Mouse (Mus musculus) hindbrain, embryonic 11.5 days (tissue): ENCODE data around the gene 1700021F05Rik. TPM values are rescaled to one million over a fixed set of nuclear protein-coding genes. Genes with fewer than 3 reads are reported as not detected.
A peak's percentile ranks its signal among the peaks of the same experiment; 100 is the strongest.

Experiments used
- ATAC-seq: fragments of 200-750 bp; cut with Nextera tagmentation; 2 replicates; pipeline ENCODE4 v1.8.0; 2017; ENCODE audit warnings: mild to moderate bottlenecking, moderate TSS enrichment, moderate library complexity; ENCODE audit not compliant: low FRiP score
- DNase-seq: peaks from one replicate; pipeline ENCODE4 v3.0.0-alpha.2; 2015; ENCODE audit warnings: low spot score
- H3K27ac ChIP-seq: fragments of 300-500 bp; sonication (generic); 2 replicates; pipeline ENCODE4 v1.5.1; 2014; ENCODE audit warnings: mild to moderate bottlenecking, low read depth, low read length
- H3K27me3 ChIP-seq: fragments of 300-500 bp; sonication (generic); 2 replicates; pipeline ENCODE4 v1.6.1; 2014; ENCODE audit warnings: mild to moderate bottlenecking, low read length, moderate library complexity, mixed read lengths; ENCODE audit not compliant: control insufficient read depth, insufficient read depth
- H3K36me3 ChIP-seq: fragments of 300-500 bp; sonication (generic); 2 replicates; pipeline ENCODE4 v1.6.1; 2014; ENCODE audit warnings: mild to moderate bottlenecking, low read length, moderate library complexity, mixed read lengths; ENCODE audit not compliant: control insufficient read depth, insufficient read depth
- H3K4me1 ChIP-seq: fragments of 300-500 bp; sonication (generic); replicated peaks from 2 replicates; pipeline ENCODE4 v1.6.1; 2014; ENCODE audit warnings: low read length, mixed read lengths; ENCODE audit not compliant: control insufficient read depth, insufficient read depth
- H3K4me2 ChIP-seq: fragments of 300-500 bp; sonication (generic); replicated peaks from 2 replicates; pipeline ENCODE4 v1.6.1; 2014; ENCODE audit warnings: mild to moderate bottlenecking, low read depth, low read length
- H3K4me3 ChIP-seq: fragments of 300-500 bp; sonication (generic); 2 replicates; pipeline ENCODE4 v1.5.1; 2014; ENCODE audit warnings: low read depth, low read length
- H3K9ac ChIP-seq: fragments of 300-500 bp; sonication (generic); 2 replicates; pipeline ENCODE4 v1.6.1; 2014; ENCODE audit warnings: low read depth, low read length
- H3K9me3 ChIP-seq: fragments of 300-500 bp; sonication (generic); 2 replicates; pipeline ENCODE4 v1.6.1; 2016; ENCODE audit warnings: low read length; ENCODE audit not compliant: control insufficient read depth
- WGBS: fragments of 180-500 bp; shearing (Covaris S2); extraction: QIAGEN DNeasy Blood & Tissue Kit; methylation state at CpG from one replicate; pipeline ENCODE4 v1.1.7; 2014; 5-methylcytosine and 5-hydroxymethylcytosine counted together
- polyA plus RNA-seq: library from polyadenylated mRNA; unstranded; fragments of >200 nt; fragmentation: Nextera tagmentation; extraction: Ambion mirVana; gene quantifications from 2 replicates; pipeline ENCODE4 v1.2.1, GENCODE M21; 2014

Gene 1700021F05Rik
- polyA plus RNA-seq, 1 experiment from 2014 or later = 76.2 TPM

GRCm38 (mm10) chr10:43482021-43482420 is 58.8 kb downstream of the 1700021F05Rik start:
- no peak overlapping the region for H3K4me3 ChIP-seq
- H3K27me3 ChIP-seq = no peaks in the 10 kb centered on the region
- H3K27ac ChIP-seq = no peak overlapping the region
- no peak for ATAC-seq
- no peak overlapping the region for H3K9ac ChIP-seq
- DNase-seq = no peak
- 88% methylated on average over 5 of the region's 5 CpGs for WGBS
- no peaks in the 10 kb centered on the region for H3K9me3 ChIP-seq
- no peaks in the 10 kb centered on the region; the same call in 1 of the 2 replicates for H3K4me1 ChIP-seq
- H3K4me2 ChIP-seq = no peak overlapping the region
- no peaks in the 10 kb centered on the region for H3K36me3 ChIP-seq

DNA sequence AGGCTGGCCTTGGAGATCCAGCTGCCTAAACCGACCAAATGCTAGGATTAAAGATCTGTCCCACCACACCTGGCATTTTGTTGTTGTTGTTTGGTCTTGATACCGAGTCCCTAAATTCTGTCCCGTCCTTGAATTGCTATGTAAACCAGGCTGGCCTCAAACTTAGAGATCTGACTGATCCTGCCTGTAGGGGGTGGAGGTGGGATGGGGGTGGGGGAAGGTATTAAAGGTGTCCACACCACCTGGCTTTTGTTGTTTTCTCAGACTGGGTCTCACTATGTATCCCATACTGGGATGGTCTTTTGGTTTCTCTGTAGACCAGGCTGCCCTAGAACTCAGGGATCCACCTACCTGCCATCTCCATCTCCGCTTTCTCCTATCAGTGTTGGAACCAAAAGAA is 59.6 kb downstream of the 1700021F05Rik start:
- no peak overlapping the region for H3K27ac ChIP-seq
- H3K4me3 ChIP-seq = no peak overlapping the region
- H3K4me2 ChIP-seq = no peak overlapping the region
- H3K36me3 ChIP-seq = no peaks in the 10 kb centered on the region
- H3K9me3 ChIP-seq = no peaks in the 10 kb centered on the region
- DNase-seq = no peak
- ATAC-seq = no peak
- H3K27me3 ChIP-seq = no peaks in the 10 kb centered on the region
- no peaks in the 10 kb centered on the region; the same call in 1 of the 2 replicates for H3K4me1 ChIP-seq
- no peak overlapping the region for H3K9ac ChIP-seq
- 36% methylated on average over 4 of the region's 4 CpGs for WGBS

GRCm38 (mm10) chr10:43480227-43480849 is 60.5 kb downstream of the 1700021F05Rik start:
- WGBS = 3% methylated on average over 13 of the region's 13 CpGs
- ATAC-seq = no peak
- H3K4me1 ChIP-seq = no peaks in the 10 kb centered on the region; the same call in 1 of the 2 replicates

GRCm38 (mm10) chr10:43479436-43480157 is 61.2 kb downstream of the 1700021F05Rik start:
- H3K4me3 ChIP-seq = peak overlapping the region; percentile 85
- under 1% methylated on average over 34 of the region's 103 CpGs for WGBS
- H3K36me3 ChIP-seq = no peaks in the 10 kb centered on the region
- ATAC-seq = peak; percentile 74
- no peaks in the 10 kb centered on the region for H3K27me3 ChIP-seq
- H3K27ac ChIP-seq = peak overlapping the region; percentile 99
- no peaks in the 10 kb centered on the region; the same call in 1 of the 2 replicates for H3K4me1 ChIP-seq
- H3K9me3 ChIP-seq = no peaks in the 10 kb centered on the region
- H3K9ac ChIP-seq = peak overlapping the region; percentile 99
- peak overlapping the region; percentile 98 for H3K4me2 ChIP-seq
- DNase-seq = peak; percentile 91

More at GRCm38 (mm10) chr10:43480227-43480849, 60.5 kb downstream of the 1700021F05Rik start:
- Histone ChIP-seq H3K9ac (peak overlapping the region; percentile 99), H3K27me3 (no peaks in the 10 kb centered on the region), H3K4me2 (peak overlapping the region; percentile 98), H3K4me3 (peak overlapping the region; percentile 85), H3K9me3 (no peaks in the 10 kb centered on the region), H3K27ac (no peak overlapping the region), H3K36me3 (no peaks in the 10 kb centered on the region)
- peak; percentile 31 for DNase-seq

GRCm38 (mm10) chr10:43478751-43479435 is 61.9 kb downstream of the 1700021F05Rik start, which contains the start of gene Bend3:
Gene Bend3, plus strand, starts transcription at chr10:43478831.
- H3K27ac ChIP-seq = peak within 1 kb of the TSS; percentile 99
- WGBS = under 1% methylated on average over 28 of the region's 101 CpGs
- H3K4me3 ChIP-seq = peak within 1 kb of the TSS; percentile 85
- no peaks in the 10 kb centered on the region for H3K9me3 ChIP-seq
- peak within 1 kb of the TSS; percentile 99 for H3K9ac ChIP-seq
- H3K4me2 ChIP-seq = peak within 1 kb of the TSS; percentile 98
- H3K27me3 ChIP-seq = no peaks in the 10 kb centered on the region
- no peaks in the 10 kb centered on the region for H3K36me3 ChIP-seq
- DNase-seq (peak; percentile 79), ATAC-seq (peak; percentile 60)
- H3K4me1 ChIP-seq = no peaks in the 10 kb centered on the region; the same call in 1 of the 2 replicates

DNA sequence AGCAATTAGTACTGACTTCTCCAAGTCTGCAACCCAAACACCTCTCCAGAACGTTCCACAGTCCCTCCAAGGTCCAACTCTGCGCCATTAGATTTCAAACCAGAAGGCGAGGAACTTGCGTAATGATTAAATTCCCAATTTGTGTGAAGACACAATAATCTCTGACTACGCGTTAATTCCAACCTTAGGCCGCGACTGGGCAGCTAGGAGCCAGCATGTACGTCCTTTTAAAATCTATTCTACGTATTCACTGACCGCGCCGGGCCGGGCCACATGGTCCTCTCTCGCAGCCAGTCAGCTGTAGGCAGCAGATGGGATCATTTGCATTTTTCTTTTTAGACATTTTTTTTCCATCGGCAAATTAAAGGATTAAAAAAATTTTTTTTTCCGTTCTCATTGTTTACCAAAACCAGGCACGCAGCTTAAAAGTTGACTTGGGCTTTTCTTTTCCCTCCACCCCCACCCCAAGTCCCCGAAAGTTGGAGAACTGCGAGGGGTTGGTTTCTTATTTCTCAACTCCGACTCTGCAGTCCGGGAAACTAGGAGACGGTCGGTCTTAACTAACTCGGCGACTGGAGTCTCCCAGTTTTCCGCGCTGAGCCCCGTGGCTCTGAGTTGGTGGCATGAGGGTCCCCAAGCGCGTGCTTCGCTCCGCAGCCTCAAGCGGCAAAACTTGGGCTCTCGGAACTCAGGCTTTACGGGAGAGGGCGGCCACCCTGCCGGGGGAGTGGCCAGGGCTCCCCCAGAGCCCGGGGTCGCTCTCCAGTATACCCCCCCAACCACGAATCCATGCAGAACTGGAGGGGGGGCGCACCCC is 62.7 kb downstream of the 1700021F05Rik start:
- ATAC-seq (peak; percentile 72), DNase-seq (peak; percentile 81)

DNA sequence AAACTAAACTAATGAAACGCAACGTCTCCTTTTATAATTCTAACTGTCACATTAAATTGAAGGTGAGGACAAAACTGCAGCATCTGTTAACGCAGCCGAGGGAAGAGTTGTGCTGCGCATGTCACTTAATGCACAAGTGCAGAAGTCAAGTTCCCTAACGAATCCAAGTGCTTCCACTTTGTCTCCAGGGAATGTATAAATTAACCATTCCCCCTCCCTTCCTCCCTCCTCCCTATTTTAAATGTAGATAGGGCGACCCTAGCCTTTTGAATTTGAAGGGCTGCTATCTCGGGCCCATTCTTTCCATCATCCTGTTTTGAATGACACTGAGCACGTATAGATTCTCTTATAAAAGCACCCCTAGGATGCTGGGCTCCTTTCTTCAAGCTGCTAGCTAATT is 63.3 kb downstream of the 1700021F05Rik start:
- Histone ChIP-seq H3K36me3 (no peaks in the 10 kb centered on the region), H3K9me3 (no peaks in the 10 kb centered on the region), H3K27ac (peak overlapping the region; percentile 99), H3K4me1 (no peaks in the 10 kb centered on the region; the same call in 1 of the 2 replicates), H3K4me2 (peak overlapping the region; percentile 98), H3K9ac (peak overlapping the region; percentile 99; the same call in 1 of the 2 replicates), H3K4me3 (peak overlapping the region; percentile 85), H3K27me3 (no peaks in the 10 kb centered on the region)
- peak; percentile 15 for ATAC-seq
- no peak for DNase-seq
- 8% methylated on average over 9 of the region's 9 CpGs for WGBS

More for the DNA sequence above, 62.7 kb downstream of the 1700021F05Rik start:
- H3K4me3 ChIP-seq = peak overlapping the region; percentile 85
- peak overlapping the region; percentile 99 for H3K9ac ChIP-seq
- H3K4me1 ChIP-seq = no peaks in the 10 kb centered on the region; the same call in 1 of the 2 replicates
- H3K27me3 ChIP-seq = no peaks in the 10 kb centered on the region
- peak overlapping the region; percentile 99 for H3K27ac ChIP-seq
- no peaks in the 10 kb centered on the region for H3K9me3 ChIP-seq
- H3K4me2 ChIP-seq = peak overlapping the region; percentile 98
- under 1% methylated on average over 42 of the region's 42 CpGs for WGBS
- no peaks in the 10 kb centered on the region for H3K36me3 ChIP-seq

GRCm38 (mm10) chr10:43475376-43475775 is 65.4 kb downstream of the 1700021F05Rik start:
- H3K4me2 ChIP-seq = no peak overlapping the region
- WGBS = 52% methylated on average over 4 of the region's 4 CpGs
- ATAC-seq (no peak), DNase-seq (peak; percentile 47)
- H3K9me3 ChIP-seq = no peaks in the 10 kb centered on the region
- H3K27me3 ChIP-seq = no peaks in the 10 kb centered on the region
- no peaks in the 10 kb centered on the region; the same call in 1 of the 2 replicates for H3K4me1 ChIP-seq
- no peak overlapping the region for H3K27ac ChIP-seq
- no peak overlapping the region for H3K4me3 ChIP-seq
- H3K36me3 ChIP-seq = no peaks in the 10 kb centered on the region
- H3K9ac ChIP-seq = no peak overlapping the region
